Mouse (Mus musculus) liver, embryonic 14.5 days (tissue): ENCODE data around the gene Pde6d.

Experiments
- CTCF ChIP-seq: IDR thresholded peaks from 2 replicates; pipeline ENCODE4 v1.5.1; 2016; ENCODE audit warnings: antibody characterized with exemption, low read depth, control low read depth
- EP300 ChIP-seq: IDR thresholded peaks from 2 replicates; pipeline ENCODE4 v1.6.1; 2016; ENCODE audit warnings: antibody characterized with exemption, low read depth

DNA sequence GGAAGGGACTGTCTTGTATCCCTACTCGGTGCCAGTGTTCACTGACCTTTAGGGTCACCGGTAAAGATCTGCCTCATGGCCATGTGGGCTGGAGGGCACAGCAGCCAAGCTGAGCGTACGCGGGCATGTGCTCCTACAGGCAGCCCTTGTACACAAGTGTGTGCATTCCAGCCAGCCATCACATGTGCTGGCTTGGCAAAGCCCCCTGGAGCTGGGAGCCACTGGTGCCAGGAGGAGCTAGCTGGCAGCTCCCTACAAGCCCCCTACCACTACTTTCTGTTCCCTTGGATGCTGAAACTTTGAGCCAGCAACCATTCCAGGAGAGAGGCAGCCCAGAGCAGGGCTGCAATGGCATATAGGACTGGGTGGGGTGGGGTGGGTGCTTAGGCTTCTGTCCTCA is 76.0 kb downstream of the Pde6d start:
- TF ChIP-seq CTCF (no peak), EP300 (no peak)
